Mouse (Mus musculus): ENCODE measurements at regions not wholly inside any gene's neighbourhood (a gene's known extent, or its start where the extent isn't known, plus 50 kb on each side); places are given as distances from the start of the nearest gene placed in this dataset.

- no peak for DNase-seq (ENCODE audit: low spot score)
- Histone ChIP-seq H3K4me3 (ENCODE audit: low read depth, low read length) (no peak overlapping the region), H3K27me3 (ENCODE audit: control insufficient read depth, insufficient read depth, low read length) (no peaks in the 10 kb centered on the region), H3K27ac (replicated peaks; ENCODE audit: low read depth, low read length) (no peak overlapping the region), H3K4me1 (ENCODE audit: control insufficient read depth, insufficient read depth, low read length) (no peaks in the 10 kb centered on the region), H3K4me2 (ENCODE audit: low read depth, low read length) (no peak overlapping the region), H3K9ac (replicated peaks; ENCODE audit: low read length) (no peak overlapping the region), H3K9me3 (replicated peaks; ENCODE audit: control insufficient read depth, low read length) (no peaks in the 10 kb centered on the region), H3K36me3 (replicated peaks; ENCODE audit: control insufficient read depth, insufficient read depth, low read depth, low read length) (no peaks in the 10 kb centered on the region)
- WGBS = 82% methylated on average over 6 of the region's 6 CpGs
- ATAC-seq (replicated peaks; ENCODE audit: insufficient number of reproducible peaks, low FRiP score, low TSS enrichment, low read depth) = no peak
Measured at GRCm38 (mm10) chr11:31780969-31781368, 91.0 kb upstream of the Cpeb4 start.

GRCm38 (mm10) chr11:31781605-31782004, 90.4 kb upstream of the Cpeb4 start:
- no peak overlapping the region for H3K9ac ChIP-seq (replicated peaks; ENCODE audit: low read length)
- DNase-seq (ENCODE audit: low spot score) = no peak
- 88% methylated on average over 6 of the region's 6 CpGs for WGBS
- H3K27me3 ChIP-seq (ENCODE audit: control insufficient read depth, insufficient read depth, low read length) = no peaks in the 10 kb centered on the region
- no peak overlapping the region for H3K27ac ChIP-seq (replicated peaks; ENCODE audit: low read depth, low read length)
- H3K4me2 ChIP-seq (ENCODE audit: low read depth, low read length) = no peak overlapping the region
- no peaks in the 10 kb centered on the region for H3K36me3 ChIP-seq (replicated peaks; ENCODE audit: control insufficient read depth, insufficient read depth, low read depth, low read length)
- no peaks in the 10 kb centered on the region for H3K4me1 ChIP-seq (ENCODE audit: control insufficient read depth, insufficient read depth, low read length)
- ATAC-seq (replicated peaks; ENCODE audit: insufficient number of reproducible peaks, low FRiP score, low TSS enrichment, low read depth) = no peak
- H3K4me3 ChIP-seq (ENCODE audit: low read depth, low read length) = no peak overlapping the region
- H3K9me3 ChIP-seq (replicated peaks; ENCODE audit: control insufficient read depth, low read length) = no peaks in the 10 kb centered on the region

- Histone ChIP-seq H3K9ac (replicated peaks; ENCODE audit: low read length) (no peak overlapping the region), H3K4me1 (ENCODE audit: control insufficient read depth, insufficient read depth, low read length) (no peaks in the 10 kb centered on the region), H3K4me3 (ENCODE audit: low read depth, low read length) (no peak overlapping the region), H3K27me3 (ENCODE audit: control insufficient read depth, insufficient read depth, low read length) (no peaks in the 10 kb centered on the region), H3K9me3 (replicated peaks; ENCODE audit: control insufficient read depth, low read length) (no peaks in the 10 kb centered on the region), H3K36me3 (replicated peaks; ENCODE audit: control insufficient read depth, insufficient read depth, low read depth, low read length) (no peaks in the 10 kb centered on the region), H3K27ac (replicated peaks; ENCODE audit: low read depth, low read length) (no peak overlapping the region), H3K4me2 (ENCODE audit: low read depth, low read length) (no peak overlapping the region)
- DNase-seq (ENCODE audit: low spot score) (no peak), ATAC-seq (replicated peaks; ENCODE audit: insufficient number of reproducible peaks, low FRiP score, low TSS enrichment, low read depth) (no peak)
- WGBS = 85% methylated on average over 4 of the region's 4 CpGs
Measured at GRCm38 (mm10) chr11:31783506-31784063, 88.4 kb upstream of the Cpeb4 start.

GRCm38 (mm10) chr11:31784332-31784901, 87.6 kb upstream of the Cpeb4 start:
- Histone ChIP-seq H3K9me3 (replicated peaks; ENCODE audit: control insufficient read depth, low read length) (no peaks in the 10 kb centered on the region), H3K27me3 (ENCODE audit: control insufficient read depth, insufficient read depth, low read length) (no peaks in the 10 kb centered on the region), H3K4me2 (ENCODE audit: low read depth, low read length) (no peak overlapping the region), H3K9ac (replicated peaks; ENCODE audit: low read length) (no peak overlapping the region), H3K4me1 (ENCODE audit: control insufficient read depth, insufficient read depth, low read length) (no peaks in the 10 kb centered on the region), H3K4me3 (ENCODE audit: low read depth, low read length) (no peak overlapping the region), H3K27ac (replicated peaks; ENCODE audit: low read depth, low read length) (no peak overlapping the region), H3K36me3 (replicated peaks; ENCODE audit: control insufficient read depth, insufficient read depth, low read depth, low read length) (no peaks in the 10 kb centered on the region)
- no peak for DNase-seq (ENCODE audit: low spot score)
- 87% methylated on average over 6 of the region's 6 CpGs for WGBS
- ATAC-seq (replicated peaks; ENCODE audit: insufficient number of reproducible peaks, low FRiP score, low TSS enrichment, low read depth) = no peak

- no peak for ATAC-seq (replicated peaks; ENCODE audit: insufficient number of reproducible peaks, low FRiP score, low TSS enrichment, low read depth)
- H3K4me3 ChIP-seq (ENCODE audit: low read depth, low read length) = no peak overlapping the region
- H3K27me3 ChIP-seq (ENCODE audit: control insufficient read depth, insufficient read depth, low read length) = no peaks in the 10 kb centered on the region
- DNase-seq (ENCODE audit: low spot score) = no peak
- no peaks in the 10 kb centered on the region for H3K9me3 ChIP-seq (replicated peaks; ENCODE audit: control insufficient read depth, low read length)
- no peak overlapping the region for H3K9ac ChIP-seq (replicated peaks; ENCODE audit: low read length)
- H3K4me1 ChIP-seq (ENCODE audit: control insufficient read depth, insufficient read depth, low read length) = no peaks in the 10 kb centered on the region
- WGBS = 85% methylated on average over 7 of the region's 7 CpGs
- H3K4me2 ChIP-seq (ENCODE audit: low read depth, low read length) = no peak overlapping the region
- H3K36me3 ChIP-seq (replicated peaks; ENCODE audit: control insufficient read depth, insufficient read depth, low read depth, low read length) = no peaks in the 10 kb centered on the region
- no peak overlapping the region for H3K27ac ChIP-seq (replicated peaks; ENCODE audit: low read depth, low read length)
Measured at GRCm38 (mm10) chr11:31785160-31785559, 86.9 kb upstream of the Cpeb4 start.

- DNase-seq (ENCODE audit: low spot score) = no peak
- H3K9me3 ChIP-seq (replicated peaks; ENCODE audit: control insufficient read depth, low read length) = no peaks in the 10 kb centered on the region
Measured at GRCm38 (mm10) chr11:31787376-31787775, 84.6 kb upstream of the Cpeb4 start.

GRCm38 (mm10) chr11:31787917-31788703, 83.9 kb upstream of the Cpeb4 start:
- Histone ChIP-seq H3K27me3 (ENCODE audit: control insufficient read depth, insufficient read depth, low read length) (no peaks in the 10 kb centered on the region), H3K27ac (replicated peaks; ENCODE audit: low read depth, low read length) (no peak overlapping the region), H3K9ac (replicated peaks; ENCODE audit: low read length) (no peak overlapping the region), H3K4me1 (ENCODE audit: control insufficient read depth, insufficient read depth, low read length) (no peaks in the 10 kb centered on the region), H3K36me3 (replicated peaks; ENCODE audit: control insufficient read depth, insufficient read depth, low read depth, low read length) (no peaks in the 10 kb centered on the region), H3K9me3 (replicated peaks; ENCODE audit: control insufficient read depth, low read length) (no peaks in the 10 kb centered on the region), H3K4me2 (ENCODE audit: low read depth, low read length) (no peak overlapping the region), H3K4me3 (ENCODE audit: low read depth, low read length) (no peak overlapping the region)
- no peak for DNase-seq (ENCODE audit: low spot score)
- ATAC-seq (replicated peaks; ENCODE audit: insufficient number of reproducible peaks, low FRiP score, low TSS enrichment, low read depth) = no peak
- 45% methylated on average over 2 of the region's 2 CpGs for WGBS

More at GRCm38 (mm10) chr11:31787376-31787775, 84.6 kb upstream of the Cpeb4 start:
- no peaks in the 10 kb centered on the region for H3K4me1 ChIP-seq (ENCODE audit: control insufficient read depth, insufficient read depth, low read length)
- WGBS = 75% methylated on average over 2 of the region's 2 CpGs
- no peaks in the 10 kb centered on the region for H3K27me3 ChIP-seq (ENCODE audit: control insufficient read depth, insufficient read depth, low read length)
- no peak overlapping the region for H3K9ac ChIP-seq (replicated peaks; ENCODE audit: low read length)
- H3K27ac ChIP-seq (replicated peaks; ENCODE audit: low read depth, low read length) = no peak overlapping the region
- no peak for ATAC-seq (replicated peaks; ENCODE audit: insufficient number of reproducible peaks, low FRiP score, low TSS enrichment, low read depth)
- no peaks in the 10 kb centered on the region for H3K36me3 ChIP-seq (replicated peaks; ENCODE audit: control insufficient read depth, insufficient read depth, low read depth, low read length)
- H3K4me2 ChIP-seq (ENCODE audit: low read depth, low read length) = no peak overlapping the region
- no peak overlapping the region for H3K4me3 ChIP-seq (ENCODE audit: low read depth, low read length)

- Histone ChIP-seq H3K27me3 (ENCODE audit: control insufficient read depth, insufficient read depth, low read length) (no peaks in the 10 kb centered on the region), H3K9me3 (replicated peaks; ENCODE audit: control insufficient read depth, low read length) (no peaks in the 10 kb centered on the region), H3K36me3 (replicated peaks; ENCODE audit: control insufficient read depth, insufficient read depth, low read depth, low read length) (no peaks in the 10 kb centered on the region), H3K4me3 (ENCODE audit: low read depth, low read length) (no peak overlapping the region), H3K4me1 (ENCODE audit: control insufficient read depth, insufficient read depth, low read length) (no peaks in the 10 kb centered on the region), H3K4me2 (ENCODE audit: low read depth, low read length) (no peak overlapping the region), H3K27ac (replicated peaks; ENCODE audit: low read depth, low read length) (no peak overlapping the region), H3K9ac (replicated peaks; ENCODE audit: low read length) (no peak overlapping the region)
- DNase-seq (ENCODE audit: low spot score) (no peak), ATAC-seq (replicated peaks; ENCODE audit: insufficient number of reproducible peaks, low FRiP score, low TSS enrichment, low read depth) (no peak)
- 75% methylated on average over 3 of the region's 3 CpGs for WGBS
Measured at GRCm38 (mm10) chr11:31789967-31790366, 82.0 kb upstream of the Cpeb4 start.

All from embryonic facial prominence, embryonic 11.5 days (tissue).